Mouse (Mus musculus): ENCODE measurements around the gene Olfr1342.

Gene Olfr1342

DNA sequence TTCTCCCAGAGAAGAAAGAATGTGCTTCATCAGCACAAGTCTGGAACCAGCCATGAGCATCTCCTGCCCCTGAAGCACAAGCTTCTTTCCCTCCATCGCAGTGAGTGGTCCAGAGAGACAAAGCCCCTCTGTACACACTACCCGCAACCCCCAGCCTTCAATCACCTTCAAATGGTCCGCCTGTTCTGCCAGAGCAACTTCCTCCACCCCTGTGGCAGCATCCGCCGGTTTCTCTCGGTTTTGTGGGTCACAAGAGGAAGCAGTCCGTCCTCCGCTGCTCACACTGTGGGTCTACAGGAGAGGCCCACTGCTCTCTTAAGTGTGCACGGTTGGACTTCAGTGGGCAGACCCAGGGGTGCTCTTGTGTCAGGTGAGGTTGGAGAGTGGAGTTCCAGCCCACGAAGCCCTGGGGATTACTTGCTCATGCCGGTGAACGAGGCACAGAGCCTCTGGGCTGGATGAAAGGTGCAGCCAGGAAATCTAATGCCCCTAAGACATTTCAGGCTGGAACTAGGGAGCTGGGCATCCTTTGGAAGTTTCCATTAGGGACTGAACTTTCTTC is at the start of gene Olfr1342:
Gene Olfr1342 (minus strand): TSS at position 345 of the 562 bp plus-strand sequence.
- no peak for DNase-seq (ENCODE audit: low read depth, low spot score)

DNA sequence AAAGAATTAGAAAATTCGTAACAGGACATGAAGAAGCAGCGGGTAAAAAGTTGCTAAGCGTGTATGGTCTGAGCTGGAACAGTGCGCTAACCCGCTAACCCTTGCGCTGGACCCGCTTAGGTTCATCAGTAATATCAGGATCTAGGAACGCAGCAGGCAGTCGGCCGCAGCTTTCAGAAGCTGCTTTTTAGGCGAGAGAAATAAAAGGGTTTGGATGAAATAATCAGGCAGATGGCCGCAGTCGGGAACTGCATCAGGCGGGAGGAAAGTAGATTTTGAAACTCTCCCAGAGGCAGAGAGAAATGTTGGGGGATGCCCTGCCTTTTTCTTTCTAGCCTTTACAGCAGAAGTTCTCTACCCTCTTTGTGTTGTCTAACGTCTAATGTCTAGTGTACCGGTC is 49.3 kb upstream of the Olfr1342 start:
- DNase-seq (ENCODE audit: low read depth, low spot score): no peak

DNA sequence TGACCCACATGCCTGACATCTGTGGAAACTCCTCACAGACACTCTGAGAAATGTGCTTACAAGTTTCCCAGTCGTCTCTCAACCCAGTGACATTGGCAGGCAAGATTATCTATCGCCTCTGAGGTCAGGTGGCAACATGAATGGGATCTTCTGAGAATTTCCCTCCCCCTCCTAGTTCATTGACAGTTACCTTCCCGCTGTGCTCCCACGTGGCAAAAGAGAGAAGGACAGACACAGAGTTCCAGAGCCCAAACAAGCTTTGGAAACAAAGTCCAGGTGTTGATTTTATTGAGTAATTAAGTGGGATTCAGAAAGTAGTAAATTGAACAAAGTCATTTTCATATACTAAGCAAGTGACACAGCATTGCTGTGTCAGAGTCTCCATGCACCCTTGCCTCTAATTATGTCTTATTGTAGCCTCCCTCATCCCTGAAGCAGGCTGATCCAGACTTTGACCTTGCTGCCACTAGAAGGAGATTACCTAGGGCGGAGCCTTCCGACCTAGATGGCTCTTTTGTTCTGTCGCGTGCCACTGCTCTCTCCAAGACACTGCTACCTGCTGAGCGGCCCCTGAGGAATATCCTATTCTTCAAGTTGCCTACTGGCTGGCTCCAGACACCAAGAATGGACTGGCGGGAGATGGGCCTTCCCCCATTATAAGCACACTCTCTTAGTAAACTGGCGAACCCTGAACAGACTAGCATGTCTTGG is 48.6 kb upstream of the Olfr1342 start:
- DNase-seq (ENCODE audit: low read depth, low spot score): no peak

DNA sequence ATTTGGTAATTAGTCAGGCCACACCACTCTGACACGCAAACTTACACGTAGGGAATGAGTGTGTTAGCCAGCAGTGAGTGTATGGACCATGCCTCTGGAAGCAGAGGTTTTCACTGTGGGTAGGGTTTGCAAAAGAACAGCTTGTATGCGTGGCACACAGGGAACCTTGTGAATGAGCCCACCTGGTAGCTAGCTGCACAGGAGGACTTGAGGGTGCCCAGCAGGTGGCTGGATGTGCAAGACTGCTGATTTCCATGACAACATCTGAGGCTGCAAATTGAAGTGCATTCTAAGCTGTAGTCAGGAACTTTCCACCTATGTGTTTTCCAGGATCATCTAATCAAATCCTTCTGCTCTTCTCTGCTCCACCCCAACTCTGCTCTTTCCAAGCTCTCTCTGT is 47.0 kb upstream of the Olfr1342 start:
- no peak for DNase-seq (ENCODE audit: low read depth, low spot score)

DNA sequence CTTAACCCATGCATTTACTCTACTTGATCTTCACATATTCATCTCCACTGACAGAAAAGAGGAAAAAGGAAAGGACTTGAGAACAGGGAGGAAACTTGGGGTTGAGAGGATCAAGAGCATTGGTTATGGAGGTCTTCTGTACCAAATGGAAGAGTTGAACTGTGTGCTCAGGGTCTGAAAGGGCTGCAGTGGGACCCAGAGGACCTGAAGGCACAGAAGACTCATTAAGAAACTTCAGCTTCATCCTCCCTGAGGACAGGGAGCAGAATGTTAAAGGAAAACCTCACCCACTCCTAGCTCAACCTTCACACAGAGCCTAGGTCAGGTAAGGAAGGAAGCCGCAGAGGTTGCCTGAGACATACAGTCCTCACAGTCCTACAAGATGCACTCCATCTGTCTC is 39.3 kb upstream of the Olfr1342 start, which contains the start of gene Olfr1339:
Gene Olfr1339 (plus strand): TSS at position 301 of the 400 bp plus-strand sequence.
- no peak for DNase-seq (ENCODE audit: low read depth, low spot score)

DNA sequence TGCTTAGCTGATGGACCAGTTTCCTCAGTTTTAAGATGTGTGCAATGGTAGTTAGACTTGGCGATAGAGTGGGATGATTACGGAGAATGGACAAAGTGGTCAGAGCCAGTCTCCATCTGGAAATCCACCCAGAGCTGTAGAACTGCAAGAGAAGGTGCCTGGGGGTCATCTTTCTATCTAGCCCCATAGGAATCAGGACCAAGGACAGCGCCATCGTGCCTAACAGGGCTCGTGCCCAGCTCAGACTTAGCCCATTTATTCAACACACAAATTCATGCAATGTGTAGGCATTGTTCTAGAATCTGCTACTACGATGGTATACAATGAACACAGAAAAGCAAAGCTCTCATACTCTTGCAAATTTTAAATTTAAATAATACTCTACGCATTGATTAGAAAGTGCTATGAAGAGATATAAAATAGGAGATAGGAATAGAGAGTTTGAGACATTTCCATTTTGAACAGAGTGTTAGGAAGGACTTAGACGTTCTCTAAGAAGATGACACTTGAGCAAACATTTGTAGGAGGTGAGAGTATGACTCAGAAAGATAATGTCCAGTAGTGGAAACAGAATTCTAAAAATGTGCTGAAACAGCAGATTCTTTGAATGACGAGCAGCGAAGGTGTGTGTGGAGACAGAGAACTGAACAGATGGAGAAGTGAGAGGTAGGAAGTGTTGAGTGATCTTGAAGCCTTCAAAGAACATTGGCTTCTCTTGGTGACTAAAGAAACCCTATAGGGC is 29.4 kb upstream of the Olfr1342 start:
- DNase-seq (ENCODE audit: low read depth, low spot score): peak; percentile 1

DNA sequence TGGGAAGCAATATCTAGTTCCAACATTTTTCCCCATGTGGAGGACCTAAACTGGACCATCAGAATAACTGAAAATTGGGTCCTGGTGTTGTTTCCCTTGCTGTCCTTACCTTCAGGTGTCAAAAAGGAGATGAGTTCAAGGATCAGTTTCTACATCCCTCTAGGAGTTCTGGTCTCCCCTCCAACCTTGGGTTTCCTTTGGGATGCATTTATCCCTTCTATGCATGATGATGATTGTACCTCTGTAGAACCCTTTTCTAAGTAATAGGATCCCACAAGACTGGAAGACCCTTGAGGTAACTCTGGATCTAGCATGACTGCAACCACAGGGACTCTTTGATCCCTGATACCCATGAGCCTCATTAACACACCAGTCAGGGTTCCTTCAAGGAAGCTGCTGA is 27.3 kb upstream of the Olfr1342 start, which contains the start of gene Olfr1340:
Gene Olfr1340 (plus strand): TSS at position 301 of the 400 bp plus-strand sequence.
- DNase-seq (ENCODE audit: low read depth, low spot score): no peak

DNA sequence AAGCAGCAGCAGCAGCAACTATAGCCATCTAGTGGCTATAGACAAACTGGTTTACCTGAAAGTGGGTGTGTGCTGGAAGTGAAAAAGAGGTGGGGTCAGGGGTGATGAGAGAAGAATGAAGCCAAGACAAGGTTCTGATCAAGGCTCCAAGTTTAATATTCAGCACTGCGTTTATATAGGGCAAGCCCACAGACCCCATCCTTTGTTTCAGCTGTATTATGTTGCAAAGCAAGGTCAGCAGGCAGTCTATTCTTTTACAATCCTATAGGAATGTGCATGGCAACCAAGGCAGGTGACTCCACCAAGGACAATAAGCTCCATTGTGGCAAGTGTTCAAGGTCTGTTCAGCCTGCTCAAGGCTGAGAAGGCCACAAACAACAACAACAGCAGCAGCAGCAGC is 19.1 kb upstream of the Olfr1342 start:
- DNase-seq (ENCODE audit: low read depth, low spot score): no peak

DNA sequence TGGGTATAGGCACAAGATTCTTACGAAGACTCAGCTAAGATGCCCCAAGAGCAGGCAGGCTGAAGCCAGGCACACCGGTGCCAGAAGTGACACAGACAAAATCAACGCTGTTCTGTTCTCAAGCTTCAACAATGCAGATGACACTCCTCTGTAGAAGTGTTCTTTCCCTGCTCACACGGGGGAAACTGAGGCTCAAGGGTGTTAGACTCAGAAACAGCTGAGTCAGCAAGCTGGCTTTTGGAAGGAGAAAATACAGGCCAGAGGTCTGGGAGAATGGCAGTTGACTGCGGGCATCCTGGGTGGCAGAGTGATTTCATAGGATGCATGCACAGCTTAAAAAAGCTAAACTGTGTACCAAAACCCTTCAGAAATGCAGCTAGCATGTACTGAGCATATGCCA is 15.5 kb upstream of the Olfr1342 start:
- no peak for DNase-seq (ENCODE audit: low read depth, low spot score)

DNA sequence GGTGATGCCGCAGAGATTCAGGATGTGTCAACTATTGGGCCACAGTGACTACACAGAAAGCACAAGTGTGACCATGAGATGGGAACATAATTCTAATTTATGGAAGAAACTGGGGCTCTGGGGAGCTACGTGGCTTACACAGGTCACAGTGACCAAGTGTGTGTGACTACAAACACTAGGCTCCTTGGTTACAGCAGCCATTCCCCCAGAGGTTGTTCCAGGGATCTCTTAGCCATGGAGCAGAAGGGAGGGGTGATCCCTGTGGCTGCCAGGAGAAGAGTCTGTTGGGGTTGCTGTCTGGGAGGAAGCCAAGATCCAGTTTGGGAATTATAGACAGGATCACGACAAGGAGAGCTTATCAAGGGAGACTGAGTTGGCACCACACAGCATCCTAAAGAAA is 10.7 kb upstream of the Olfr1342 start, which contains the start of gene Olfr1341:
Gene Olfr1341 (plus strand): TSS at position 301 of the 400 bp plus-strand sequence.
- no peak for DNase-seq (ENCODE audit: low read depth, low spot score)

DNA sequence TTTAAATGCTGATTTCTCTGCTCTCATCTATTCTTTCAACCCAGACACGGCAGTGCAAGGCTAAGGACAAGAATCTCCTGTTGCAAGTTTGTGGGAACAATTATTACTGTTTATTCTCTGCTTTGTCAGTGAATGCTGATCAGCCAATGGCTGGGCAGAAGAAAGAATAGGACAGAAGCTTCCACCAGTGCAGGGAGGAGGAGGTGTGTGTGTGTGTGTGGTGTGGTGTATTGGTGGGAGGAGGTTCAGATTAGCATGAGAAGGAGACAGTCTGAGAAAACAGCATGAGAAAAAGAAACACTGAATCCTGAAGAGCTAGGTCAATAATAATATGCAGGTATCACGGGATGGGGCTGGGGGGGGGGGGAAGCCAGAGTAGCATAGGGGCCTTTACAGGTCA is 1.3 kb upstream of the Olfr1342 start:
- no peak for DNase-seq (ENCODE audit: low read depth, low spot score)

DNA sequence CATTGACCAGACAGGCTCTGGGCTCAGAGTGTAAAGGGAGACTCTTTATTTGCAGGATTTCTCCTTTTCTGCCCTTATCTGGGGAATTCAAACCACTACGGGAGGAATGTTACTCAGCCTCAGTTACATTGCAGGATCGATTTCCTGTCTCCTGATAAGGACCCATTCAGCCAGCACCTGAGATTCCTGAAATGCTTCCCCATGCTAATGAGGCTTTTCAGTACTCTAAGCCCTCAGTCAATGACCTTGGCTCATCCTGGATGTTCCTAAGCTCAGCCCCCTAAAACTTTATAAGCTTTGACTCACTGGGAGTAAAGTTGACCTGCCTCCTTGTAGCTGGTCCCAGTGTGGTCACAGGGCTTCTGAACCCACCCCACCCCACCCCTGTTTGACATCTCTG is 5.5 kb downstream of the Olfr1342 start:
- DNase-seq (ENCODE audit: low read depth, low spot score): no peak

DNA sequence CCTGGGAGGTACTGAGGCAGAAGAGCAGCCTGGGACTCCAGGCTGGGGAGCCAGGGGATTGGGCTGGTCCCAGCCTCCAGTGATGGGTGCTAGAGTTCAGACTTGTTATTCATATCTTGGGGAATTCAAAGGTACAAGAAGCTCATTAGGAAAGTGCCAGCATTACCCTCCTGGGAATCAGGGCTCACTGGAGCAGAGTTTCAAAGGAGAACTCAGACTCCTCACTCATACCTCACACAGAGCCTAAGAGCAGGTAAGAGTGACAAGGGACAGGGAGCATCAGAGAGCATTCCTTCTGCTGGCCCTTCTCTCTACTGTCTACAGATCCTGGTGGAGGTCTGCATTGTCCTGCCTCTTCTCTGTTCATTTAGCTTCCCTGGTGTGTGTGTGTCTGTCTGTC is 33.9 kb downstream of the Olfr1342 start, which contains the start of gene Olfr62:
Gene Olfr62 (plus strand): TSS at position 301 of the 400 bp plus-strand sequence.
- DNase-seq (ENCODE audit: low read depth, low spot score): no peak

DNA sequence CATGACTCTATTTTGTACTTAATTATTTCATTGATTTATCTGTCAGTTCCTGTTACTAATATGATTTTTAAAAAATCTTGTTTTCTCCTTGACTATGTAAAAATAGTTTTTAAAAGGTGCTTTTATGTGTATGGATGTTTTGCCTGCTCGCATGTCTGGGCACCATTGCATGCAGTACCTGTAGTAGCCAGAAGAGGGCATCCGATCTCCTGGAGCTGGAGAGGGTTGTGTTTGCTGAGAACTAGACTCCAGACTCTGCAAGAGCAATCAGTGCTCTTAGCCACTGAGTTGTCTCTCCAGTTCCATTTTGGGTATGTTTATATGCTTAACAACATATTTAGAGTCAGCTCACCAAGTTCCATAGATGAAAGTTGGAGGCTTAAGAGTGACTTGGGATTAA is 47.3 kb downstream of the Olfr1342 start:
- peak; percentile 68 for DNase-seq (ENCODE audit: low read depth, low spot score)

DNA sequence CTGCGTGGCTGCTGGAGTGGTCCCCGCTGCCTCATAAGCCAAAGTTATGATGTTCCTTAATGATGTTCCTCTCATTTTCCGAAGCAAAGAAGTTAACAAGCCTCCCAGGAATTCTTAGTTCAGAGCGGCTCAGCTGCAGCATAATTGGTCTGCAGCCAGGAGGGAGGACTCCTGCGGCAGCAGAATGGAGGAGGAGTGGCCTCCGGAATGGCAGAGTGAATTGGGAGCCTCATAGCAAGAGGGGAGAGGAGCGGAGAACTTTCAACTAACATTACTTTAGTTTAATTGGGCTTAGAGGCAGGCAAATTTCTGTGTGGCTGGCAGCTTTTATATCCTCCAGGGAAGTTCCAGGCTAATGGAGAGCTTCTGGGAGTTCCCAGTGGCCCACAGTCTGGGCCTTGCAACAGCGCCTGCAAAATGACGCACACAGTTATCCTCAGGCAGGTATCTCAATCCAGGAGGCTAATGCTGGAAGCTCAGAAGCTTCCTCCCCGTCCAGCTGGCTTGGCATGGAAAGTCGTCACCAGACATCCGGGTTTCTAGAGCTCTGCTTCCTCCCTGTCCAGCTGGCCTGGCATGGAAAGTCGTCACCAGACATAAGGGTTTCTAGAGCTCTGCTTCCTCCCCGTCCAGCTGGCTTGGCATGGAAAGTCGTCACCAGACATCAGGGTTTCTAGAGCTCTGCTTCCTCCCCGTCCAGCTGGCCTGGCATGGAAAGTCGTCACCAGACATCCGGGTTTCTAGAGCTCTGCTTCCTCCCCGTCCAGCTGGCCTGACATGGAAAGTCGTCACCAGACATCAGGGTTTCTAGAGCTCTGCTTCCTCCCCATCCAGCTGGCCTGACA is 50.0 kb downstream of the Olfr1342 start:
- DNase-seq (ENCODE audit: low read depth, low spot score): no peak
